Mouse (Mus musculus) MEL (cell line): ENCODE measurements around the gene Lsm7. TPM values are rescaled to one million over a fixed set of nuclear protein-coding genes. Genes with fewer than 3 reads are reported as not detected.
"Not testable (repeated sequence)": the region's sequence is repeated elsewhere in the genome, so short reads cannot be mapped to it uniquely, and the experiment has no call there.

ENCODE experiments used
- DNase-seq: peaks from one replicate; pipeline ENCODE4 v3.0.0; 2011; ENCODE audit warnings: low read depth, low spot score
- H3K27ac ChIP-seq: 2 replicates; pipeline ENCODE4 v1.5.1; 2012; ENCODE audit warnings: low read depth, mild to moderate bottlenecking, control low read depth, low read length, moderate library complexity; ENCODE audit not compliant: control insufficient read depth
- H3K27me3 ChIP-seq, 2 experiments: fragments of 150-350 bp in 1 of 2; sonication (generic) in 1 of 2; 2 replicates each; pipeline ENCODE4 v1.6.1; 2012; ENCODE audit warnings: low read length in 2 of 2, mild to moderate bottlenecking in 2 of 2, improper control_type of control experiment in 1 of 2, moderate library complexity in 1 of 2; ENCODE audit not compliant: insufficient read depth in 2 of 2, control insufficient read depth in 1 of 2
- H3K36me3 ChIP-seq, 2 experiments: 2 replicates each; pipeline ENCODE4 v1.6.1; 2012 to 2014; ENCODE audit warnings: low read length in 2 of 2, improper control_type of control experiment in 1 of 2, inconsistent platforms in 1 of 2, mild to moderate bottlenecking in 1 of 2; ENCODE audit not compliant: insufficient read depth in 2 of 2, control insufficient read depth in 1 of 2
- H3K4me1 ChIP-seq, 2 experiments: fragments of 150-350 bp in 1 of 2; sonication (generic) in 1 of 2; 2 replicates each; pipeline ENCODE4 v1.6.1; 2012; ENCODE audit warnings: low read length in 2 of 2, improper control_type of control experiment in 1 of 2, mild to moderate bottlenecking in 1 of 2; ENCODE audit not compliant: insufficient read depth in 2 of 2, control insufficient read depth in 1 of 2
- H3K4me3 ChIP-seq, 2 experiments: fragments of 150-350 bp in 1 of 2; sonication (generic) in 1 of 2; 2 replicates each; pipeline ENCODE4 v1.5.1; 2012; ENCODE audit warnings: low read depth in 2 of 2, low read length in 2 of 2, mild to moderate bottlenecking in 2 of 2, moderate library complexity in 2 of 2, control low read depth in 1 of 2, improper control_type of control experiment in 1 of 2; ENCODE audit not compliant: control insufficient read depth in 1 of 2, insufficient read depth in 1 of 2
- H3K79me2 ChIP-seq: 2 replicates; pipeline ENCODE4 v1.6.1; 2012; ENCODE audit warnings: mild to moderate bottlenecking, low read length, moderate library complexity; ENCODE audit not compliant: control insufficient read depth, poor library complexity, insufficient read depth
- H3K9ac ChIP-seq: 2 replicates; pipeline ENCODE4 v1.6.1; 2012; ENCODE audit warnings: low read depth, mild to moderate bottlenecking, control low read depth, low read length, moderate library complexity; ENCODE audit not compliant: control insufficient read depth, poor library complexity, severe bottlenecking
- H3K9me3 ChIP-seq: fragments of 150-350 bp; sonication (generic); replicated peaks from 2 replicates; pipeline ENCODE4 v1.6.1; 2012; ENCODE audit warnings: mild to moderate bottlenecking, low read length, improper control_type of control experiment, moderate library complexity; ENCODE audit not compliant: insufficient read depth
- CHD1 ChIP-seq: IDR thresholded peaks from 2 replicates; pipeline ENCODE4 v1.6.1; 2012; ENCODE audit warnings: low read depth, mild to moderate bottlenecking, inconsistent platforms, low read length, improper control_type of control experiment
- CTCF ChIP-seq, 3 experiments: IDR thresholded peaks in 2 of 3; conservative IDR thresholded peaks in 1 of 3; 2 replicates each; pipeline ENCODE4 v1.5.1; 2011 to 2012; ENCODE audit warnings: low read length in 3 of 3, low read depth in 2 of 3, mild to moderate bottlenecking in 2 of 3, improper control_type of control experiment in 1 of 3, inconsistent platforms in 1 of 3, mixed read lengths in 1 of 3, moderate library complexity in 1 of 3; ENCODE audit not compliant: control insufficient read depth in 1 of 3, insufficient read depth in 1 of 3, poor library complexity in 1 of 3, severe bottlenecking in 1 of 3
- EP300 ChIP-seq, 2 experiments: IDR thresholded peaks; 2 replicates each; pipeline ENCODE4 v1.6.1; 2011; ENCODE audit warnings: improper control_type of control experiment in 2 of 2, low read length in 2 of 2, low read depth in 1 of 2, mild to moderate bottlenecking in 1 of 2
- HCFC1 ChIP-seq: IDR thresholded peaks from 2 replicates; pipeline ENCODE4 v1.6.1; 2012; ENCODE audit warnings: low read depth, mild to moderate bottlenecking, inconsistent platforms, low read length, improper control_type of control experiment, moderate library complexity
- MEF2A ChIP-seq: IDR thresholded peaks from 2 replicates; pipeline ENCODE4 v1.6.1; 2014; ENCODE audit warnings: low read depth, mild to moderate bottlenecking, inconsistent platforms, low read length, improper control_type of control experiment; ENCODE audit not compliant: poor library complexity, insufficient replicate concordance, severe bottlenecking; ENCODE audit errors: extremely low read depth
- MYB ChIP-seq: IDR thresholded peaks from 2 replicates; pipeline ENCODE4 v1.6.1; 2011; ENCODE audit warnings: mild to moderate bottlenecking, low read depth, low read length, improper control_type of control experiment
- MYC ChIP-seq: IDR thresholded peaks from 2 replicates; pipeline ENCODE4 v1.6.1; 2011; ENCODE audit warnings: low read depth, mild to moderate bottlenecking, low read length, improper control_type of control experiment, moderate library complexity
- NRF1 ChIP-seq: IDR thresholded peaks from 2 replicates; pipeline ENCODE4 v1.6.1; 2014; ENCODE audit warnings: low read depth, mild to moderate bottlenecking, inconsistent platforms, low read length, improper control_type of control experiment, moderate library complexity; ENCODE audit not compliant: poor library complexity, insufficient read depth, severe bottlenecking
- POLR2A ChIP-seq, 2 experiments: IDR thresholded peaks; 2 replicates each; pipeline ENCODE4 v1.6.1; 2011 to 2012; ENCODE audit warnings: low read length in 2 of 2, mild to moderate bottlenecking in 2 of 2, control low read depth in 1 of 2, improper control_type of control experiment in 1 of 2, low read depth in 1 of 2, moderate library complexity in 1 of 2; ENCODE audit not compliant: control insufficient read depth in 1 of 2, insufficient read depth in 1 of 2, poor library complexity in 1 of 2
- POLR2AphosphoS2 ChIP-seq: IDR thresholded peaks from 2 replicates; pipeline ENCODE4 v1.6.1; 2011; ENCODE audit warnings: low read length, improper control_type of control experiment
- SIN3A ChIP-seq: IDR thresholded peaks from 2 replicates; pipeline ENCODE4 v1.6.1; 2012; ENCODE audit warnings: low read length, improper control_type of control experiment, inconsistent platforms
- SMC3 ChIP-seq: IDR thresholded peaks from 2 replicates; pipeline ENCODE4 v1.6.1; 2011; ENCODE audit warnings: low read depth, low read length, improper control_type of control experiment
- UBTF ChIP-seq: IDR thresholded peaks from 2 replicates; pipeline ENCODE4 v1.6.1; 2012; ENCODE audit warnings: low read depth, mild to moderate bottlenecking, inconsistent platforms, low read length, improper control_type of control experiment, moderate library complexity, borderline replicate concordance; ENCODE audit not compliant: insufficient read depth
- ZKSCAN1 ChIP-seq: IDR thresholded peaks from 2 replicates; pipeline ENCODE4 v1.6.1; 2012; ENCODE audit warnings: low read depth, mild to moderate bottlenecking, inconsistent platforms, low read length, improper control_type of control experiment, moderate library complexity
- ZMIZ1 ChIP-seq: IDR thresholded peaks from 2 replicates; pipeline ENCODE4 v1.6.1; 2012; ENCODE audit warnings: low read depth, mild to moderate bottlenecking, inconsistent platforms, low read length, improper control_type of control experiment, moderate library complexity
- polyA plus RNA-seq, 2 experiments: library from polyadenylated mRNA; stranded (reverse) in 1 of 2; unstranded in 1 of 2; fragments of >175 nt in 1 of 2; fragments of >200 nt in 1 of 2; gene quantifications; 2 replicates each; pipeline versions ENCODE4 v1.2.1 to v1.2.4; 2012; ENCODE audit warnings: low replicate concordance in 2 of 2, low read depth in 1 of 2; ENCODE audit not compliant: insufficient read length in 2 of 2, insufficient read depth in 1 of 2, missing spikeins in 1 of 2
- total RNA-seq: library from RNA; depleted of rRNA; stranded (reverse); fragments of 300-350 nt; gene quantifications from 2 replicates; pipeline ENCODE4 v1.2.3, GENCODE M21; 2012

Gene Lsm7
- total and polyA plus RNA-seq, 3 experiments, result 246 to 637 TPM; not detected in 1

DNA sequence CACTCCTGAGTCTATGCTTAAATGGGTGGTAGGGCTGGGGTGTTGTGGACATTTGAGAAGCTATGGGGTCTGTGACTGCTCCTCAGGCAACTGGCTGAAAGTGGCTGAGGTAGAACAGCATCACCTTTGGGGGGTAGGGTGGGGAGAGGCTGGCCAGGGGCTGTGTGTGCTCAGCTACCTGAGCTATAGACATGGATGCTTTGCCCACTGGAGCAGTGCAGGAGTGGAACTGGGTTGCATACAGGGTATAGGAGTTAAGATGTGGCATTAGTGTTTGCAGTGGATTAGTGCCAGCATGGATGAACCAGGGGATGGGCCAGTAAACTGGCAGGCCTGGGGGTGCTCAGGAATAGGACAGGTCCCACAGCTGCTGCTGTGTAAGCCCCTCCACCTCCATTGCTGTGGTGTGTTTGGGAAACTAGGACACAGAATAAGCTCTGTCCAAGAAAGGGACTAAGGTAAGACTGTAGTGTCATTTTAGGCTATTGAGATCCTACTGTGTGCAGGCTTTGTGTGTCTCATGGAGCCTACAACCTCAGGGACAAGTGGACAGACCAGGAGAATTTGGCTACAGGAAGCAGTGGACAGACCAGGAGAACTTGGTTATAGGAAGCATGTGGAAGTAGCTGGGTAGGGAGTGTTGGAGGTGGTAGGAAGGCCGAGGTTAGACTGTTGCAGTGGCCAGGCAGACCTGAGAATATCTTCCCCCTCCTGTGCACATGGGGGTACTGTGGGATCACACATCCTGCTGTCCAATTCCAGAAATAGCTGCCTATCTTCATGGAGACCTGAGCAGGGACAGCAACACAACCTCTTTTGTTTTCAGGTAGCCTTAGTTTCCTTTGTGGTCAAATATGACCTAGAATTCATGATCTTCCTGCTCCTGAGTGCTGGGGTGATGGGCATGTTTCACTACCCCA is 25.4 kb downstream of the Lsm7 start:
- H3K9ac ChIP-seq, result no peak overlapping the region
- no peaks in the 10 kb centered on the region for H3K9me3 ChIP-seq
- no peak overlapping the region for H3K27ac ChIP-seq
- no peaks in the 10 kb centered on the region for H3K27me3 ChIP-seq
- peaks cover 23% of the 10 kb centered on the region for H3K79me2 ChIP-seq
- H3K4me3 ChIP-seq, result no peak overlapping the region
- TF ChIP-seq EP300 (IDR thresholded peaks at IDR 0.05; ENCODE audit: low read depth in 1 of 2, low read length in 2 of 2) (no peak), MYB (no peak), MYC (no peak), CHD1 (no peak), POLR2AphosphoS2 (peak; percentile 89), SIN3A (no peak; the same call in 1 of the 2 replicates), NRF1 (no peak), MEF2A (no peak), ZMIZ1 (peak; percentile 63), HCFC1 (no peak), UBTF (no peak), CTCF (IDR thresholded peaks at IDR 0.05 in 2 of 3, conservative IDR thresholded peaks at IDR 0.05 in 1 of 3; ENCODE audit: control insufficient read depth in 1 of 3, insufficient read depth in 1 of 3, low read depth in 2 of 3, low read length in 3 of 3, poor library complexity in 1 of 3, severe bottlenecking in 1 of 3) (no peak), POLR2A (IDR thresholded peaks at IDR 0.05; ENCODE audit: control insufficient read depth in 1 of 2, insufficient read depth in 1 of 2, low read depth in 1 of 2, low read length in 2 of 2, poor library complexity in 1 of 2) (peak in 1 of 2 experiments; percentile 46; a peak in 1 of 4 replicates), ZKSCAN1 (peak; percentile 86), SMC3 (no peak)
- peak; percentile 23 for DNase-seq
- H3K36me3 ChIP-seq, result peaks cover 0 to 14% of the 10 kb centered on the region in 2 experiments; a peak in 2 of 4 replicates
- peaks cover 4 to 21% of the 10 kb centered on the region in 2 experiments for H3K4me1 ChIP-seq

GRCm38 (mm10) chr10:80828587-80828986 is 26.4 kb downstream of the Lsm7 start:
- not testable (repeated sequence) for H3K27me3 ChIP-seq, H3K9me3 ChIP-seq, DNase-seq, H3K27ac ChIP-seq, H3K9ac ChIP-seq, H3K4me3 ChIP-seq
- peaks cover 0 to 17% of the 10 kb centered on the region in 2 experiments; a peak in 2 of 4 replicates for H3K36me3 ChIP-seq
- peaks cover 4 to 24% of the 10 kb centered on the region in 2 experiments for H3K4me1 ChIP-seq
- H3K79me2 ChIP-seq, result peaks cover 23% of the 10 kb centered on the region
